Mouse (Mus musculus): ENCODE results near the gene Arfrp1.

- TF ChIP-seq GATA1 (IDR thresholded peaks at IDR 0.05; ENCODE audit: low read length): no peak
- no peak for TF ChIP-seq TAL1 (IDR thresholded peaks at IDR 0.05; ENCODE audit: low read length)
These were observed 25.8 kb upstream of the Arfrp1 start for GRCm38 (mm10) chr2:181391022-181391421.

Measured in erythroblast, embryonic 14.5 days (primary cell).